Mouse (Mus musculus) liver, postnatal 0 days (tissue): ENCODE measurements around the gene Hyal1. TPM values are rescaled to one million over a fixed set of nuclear protein-coding genes. Genes with fewer than 3 reads are reported as not detected.

ENCODE experiments used
- ATAC-seq: fragments of 200-750 bp; cut with Nextera tagmentation; 2 replicates; pipeline ENCODE4 v1.8.0; 2017; ENCODE audit warnings: mild to moderate bottlenecking, moderate library complexity
- DNase-seq: peaks from one replicate; pipeline ENCODE4 v3.0.0-alpha.2; 2016
- H3K27ac ChIP-seq: fragments of 300-500 bp; sonication (generic); 2 replicates; pipeline ENCODE4 v1.5.1; 2014; ENCODE audit warnings: antibody characterized with exemption, moderate library complexity, mild to moderate bottlenecking, low read depth
- H3K27me3 ChIP-seq: fragments of 300-500 bp; sonication (generic); 2 replicates; pipeline ENCODE4 v1.6.1; 2014; ENCODE audit warnings: low read length, control low read depth, mixed read lengths; ENCODE audit not compliant: insufficient read depth
- H3K36me3 ChIP-seq: fragments of 300-500 bp; sonication (generic); replicated peaks from 2 replicates; pipeline ENCODE4 v1.6.1; 2014; ENCODE audit warnings: mild to moderate bottlenecking, control low read depth, low read length, moderate library complexity, mixed read lengths; ENCODE audit not compliant: insufficient read depth
- H3K4me1 ChIP-seq: fragments of 300-500 bp; sonication (generic); 2 replicates; pipeline ENCODE4 v1.6.1; 2014; ENCODE audit warnings: antibody characterized with exemption, mild to moderate bottlenecking, control low read depth; ENCODE audit not compliant: insufficient read depth
- H3K4me2 ChIP-seq: fragments of 300-500 bp; sonication (generic); 2 replicates; pipeline ENCODE4 v1.6.1; 2014; ENCODE audit warnings: low read depth, mild to moderate bottlenecking, low read length, moderate library complexity, mixed read lengths
- H3K4me3 ChIP-seq: fragments of 300-500 bp; sonication (generic); 2 replicates; pipeline ENCODE4 v1.5.1; 2014; ENCODE audit warnings: low read depth, low read length
- H3K9ac ChIP-seq: fragments of 300-500 bp; sonication (generic); replicated peaks from 2 replicates; pipeline ENCODE4 v1.6.1; 2014; ENCODE audit warnings: mild to moderate bottlenecking, moderate library complexity
- H3K9me3 ChIP-seq: fragments of 300-500 bp; sonication (generic); 2 replicates; pipeline ENCODE4 v1.6.1; 2016; ENCODE audit warnings: mild to moderate bottlenecking, control low read depth, low read length, mixed read lengths
- CTCF ChIP-seq: sonication (generic); IDR thresholded peaks from 2 replicates; pipeline ENCODE4 v1.5.1; 2016; ENCODE audit warnings: antibody characterized with exemption, low read depth
- EP300 ChIP-seq: IDR thresholded peaks from 2 replicates; pipeline ENCODE4 v1.6.1; 2016; ENCODE audit warnings: antibody characterized with exemption, low read depth, mild to moderate bottlenecking
- WGBS: fragments of 180-500 bp; shearing (Covaris S2); extraction: QIAGEN DNeasy Blood & Tissue Kit; methylation state at CpG from one replicate; pipeline ENCODE4 v1.1.7; 2014; ENCODE audit not compliant: insufficient replicate concordance; 5-methylcytosine and 5-hydroxymethylcytosine counted together
- polyA plus RNA-seq: library from polyadenylated mRNA; unstranded; fragments of >200 nt; fragmentation: Nextera tagmentation; extraction: Ambion mirVana; gene quantifications from 2 replicates; pipeline ENCODE4 v1.2.1, GENCODE M21; 2015

Gene Hyal1
- polyA plus RNA-seq, 1 experiment from 2014 or later, result 3.3 TPM

GRCm38 (mm10) chr9:107586974-107587832 is 10.5 kb downstream of the Hyal1 start, which contains the start of gene Ifrd2:
Gene Ifrd2 (plus strand): TSS chr9:107587642.
- Histone ChIP-seq H3K27me3 (no peaks in the 10 kb centered on the region), H3K4me2 (peak within 1 kb of the TSS; percentile 80), H3K36me3 (peaks cover 38% of the 10 kb centered on the region), H3K9ac (peak within 1 kb of the TSS; percentile 75), H3K9me3 (no peaks in the 10 kb centered on the region), H3K4me1 (peaks cover 26% of the 10 kb centered on the region), H3K4me3 (peak within 1 kb of the TSS; percentile 65), H3K27ac (peak within 1 kb of the TSS; percentile 94)
- 9% methylated on average over 44 of the region's 46 CpGs for WGBS
- DNase-seq, result peak; percentile 98
- ATAC-seq, result peak; percentile 93
- TF ChIP-seq EP300, result peak; percentile 99
- no peak for TF ChIP-seq CTCF

- Histone ChIP-seq H3K9ac (peak overlapping the region; percentile 75), H3K36me3 (peaks cover 42% of the 10 kb centered on the region), H3K27ac (peak overlapping the region; percentile 90), H3K9me3 (no peaks in the 10 kb centered on the region), H3K4me1 (peaks cover 21% of the 10 kb centered on the region), H3K4me2 (peak overlapping the region; percentile 80), H3K4me3 (peak overlapping the region; percentile 65), H3K27me3 (no peaks in the 10 kb centered on the region)
- TF ChIP-seq CTCF (no peak), EP300 (peak; percentile 82)
- under 1% methylated on average over 33 of the region's 33 CpGs for WGBS
- peak; percentile 75 for DNase-seq
- ATAC-seq, result peak; percentile 38
Measured at GRCm38 (mm10) chr9:107587833-107588639, 11.3 kb downstream of the Hyal1 start.

DNA sequence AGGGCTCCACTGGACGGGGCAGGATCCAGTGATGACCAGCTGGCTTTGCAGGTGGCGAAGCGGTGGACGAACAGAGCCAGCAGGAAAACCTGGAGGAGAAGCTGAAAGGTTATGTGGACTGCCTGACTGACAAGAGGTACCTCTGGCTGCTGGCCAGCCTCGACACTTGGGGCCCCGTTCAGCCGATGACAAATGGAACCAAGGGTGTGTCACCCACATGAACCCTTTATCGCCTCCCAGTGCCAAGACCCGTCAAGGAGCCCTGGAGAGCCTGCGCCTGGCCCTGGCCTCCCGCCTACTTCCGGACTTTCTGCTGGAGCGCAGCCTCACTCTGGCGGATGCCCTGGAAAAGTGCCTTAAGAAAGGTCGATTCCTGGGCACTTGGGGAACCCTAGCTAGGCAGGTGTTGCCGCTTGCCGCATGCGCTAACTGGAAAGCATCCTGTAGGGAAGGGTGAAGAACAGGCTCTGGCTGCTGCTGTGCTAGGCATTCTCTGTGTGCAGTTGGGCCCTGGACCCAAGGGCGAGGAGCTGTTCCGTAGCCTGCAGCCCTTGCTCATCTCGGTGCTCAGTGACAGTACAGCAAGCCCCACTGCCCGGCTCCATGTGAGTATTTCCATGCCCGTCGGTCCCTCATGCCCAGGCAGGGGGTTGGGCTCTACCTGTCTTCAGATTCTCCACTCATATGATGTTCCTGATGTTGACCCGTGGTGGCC is 13.5 kb downstream of the Hyal1 start:
- H3K36me3 ChIP-seq, result peaks cover 53% of the 10 kb centered on the region
- H3K4me3 ChIP-seq, result peak overlapping the region; percentile 65
- peaks cover 21% of the 10 kb centered on the region for H3K4me1 ChIP-seq
- TF ChIP-seq EP300, result no peak
- TF ChIP-seq CTCF, result peak; percentile 52
- DNase-seq, result peak; percentile 81
- H3K9me3 ChIP-seq, result no peaks in the 10 kb centered on the region
- ATAC-seq, result no peak
- H3K27ac ChIP-seq, result peak overlapping the region; percentile 90
- peak overlapping the region; percentile 75 for H3K9ac ChIP-seq
- peak overlapping the region; percentile 80 for H3K4me2 ChIP-seq
- 71% methylated on average over 25 of the region's 25 CpGs for WGBS
- no peaks in the 10 kb centered on the region for H3K27me3 ChIP-seq

DNA sequence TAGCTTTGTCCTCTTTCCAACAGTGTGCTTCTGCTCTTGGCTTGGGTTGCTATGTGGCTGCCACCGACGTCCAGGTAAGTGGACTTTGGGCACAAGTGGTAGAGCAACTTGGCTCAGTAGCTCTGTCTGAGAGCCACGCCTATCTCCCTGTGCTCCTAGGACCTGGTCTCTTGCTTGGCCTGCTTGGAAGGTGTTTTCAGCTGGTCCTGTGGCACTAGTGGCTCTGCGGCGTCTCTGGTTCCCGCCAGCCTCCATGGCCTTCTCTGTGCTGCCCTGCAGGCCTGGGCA is 14.0 kb downstream of the Hyal1 start:
- no peak for ATAC-seq
- Histone ChIP-seq H3K9ac (peak overlapping the region; percentile 75; the same call in 1 of the 2 replicates), H3K27ac (no peak overlapping the region), H3K27me3 (no peaks in the 10 kb centered on the region), H3K4me3 (peak overlapping the region; percentile 65), H3K36me3 (peaks cover 53% of the 10 kb centered on the region), H3K9me3 (no peaks in the 10 kb centered on the region), H3K4me2 (peak overlapping the region; percentile 80), H3K4me1 (peaks cover 21% of the 10 kb centered on the region)
- no peak for TF ChIP-seq CTCF
- no peak for TF ChIP-seq EP300
- 92% methylated on average over 6 of the region's 6 CpGs for WGBS
- DNase-seq, result no peak

GRCm38 (mm10) chr9:107593101-107593976 is 16.6 kb downstream of the Hyal1 start:
- H3K27ac ChIP-seq, result no peak overlapping the region
- H3K9me3 ChIP-seq, result no peaks in the 10 kb centered on the region
- H3K36me3 ChIP-seq, result peaks cover 53% of the 10 kb centered on the region
- no peak for DNase-seq
- no peak overlapping the region for H3K9ac ChIP-seq
- H3K4me1 ChIP-seq, result peaks cover 19% of the 10 kb centered on the region
- H3K4me2 ChIP-seq, result no peak overlapping the region
- no peak overlapping the region for H3K4me3 ChIP-seq
- WGBS, result 85% methylated on average over 11 of the region's 11 CpGs
- TF ChIP-seq EP300, result no peak
- no peak for TF ChIP-seq CTCF
- no peaks in the 10 kb centered on the region for H3K27me3 ChIP-seq
- no peak for ATAC-seq
